Mouse (Mus musculus): ENCODE measurements around the gene Irf2bp2.
"Not testable (repeated sequence)": the region's sequence is repeated elsewhere in the genome, so short reads cannot be mapped to it uniquely, and the experiment has no call there.

The Irf2bp2 gene

GRCm38 (mm10) chr8:126601325-126601724 lies 7.5 kb upstream of the Irf2bp2 start:
- no peak for DNase-seq

GRCm38 (mm10) chr8:126600816-126601243 lies 7.0 kb upstream of the Irf2bp2 start:
- peak; percentile 88 for DNase-seq

- DNase-seq = not testable (repeated sequence)
Observed at GRCm38 (mm10) chr8:126600388-126600787, 6.6 kb upstream of the Irf2bp2 start.

GRCm38 (mm10) chr8:126599297-126599696 lies 5.5 kb upstream of the Irf2bp2 start:
- no peak for DNase-seq

- no peak for DNase-seq
Observed at GRCm38 (mm10) chr8:126598218-126598617, 4.4 kb upstream of the Irf2bp2 start.

GRCm38 (mm10) chr8:126596721-126597120 lies 2.9 kb upstream of the Irf2bp2 start:
- no peak for DNase-seq

GRCm38 (mm10) chr8:126596097-126596634 lies 2.4 kb upstream of the Irf2bp2 start:
- peak; percentile 84 for DNase-seq

- peak; percentile 89 for DNase-seq
Observed at GRCm38 (mm10) chr8:126595204-126596061, 1.6 kb upstream of the Irf2bp2 start.

- DNase-seq = peak; percentile 100
Observed at GRCm38 (mm10) chr8:126594481-126595000, 755 bp upstream of the Irf2bp2 start.

GRCm38 (mm10) chr8:126592771-126593571 lies 815 bp downstream of the Irf2bp2 start:
- DNase-seq = no peak

GRCm38 (mm10) chr8:126592381-126592770 lies 1.4 kb downstream of the Irf2bp2 start:
- no peak for DNase-seq

- peak; percentile 88 for DNase-seq
Observed at GRCm38 (mm10) chr8:126591821-126592268, 1.9 kb downstream of the Irf2bp2 start.

GRCm38 (mm10) chr8:126591141-126591820 lies 2.5 kb downstream of the Irf2bp2 start:
- no peak for DNase-seq

GRCm38 (mm10) chr8:126590599-126590998 lies 3.2 kb downstream of the Irf2bp2 start:
- no peak for DNase-seq

GRCm38 (mm10) chr8:126590024-126590529 lies 3.7 kb downstream of the Irf2bp2 start:
- DNase-seq = peak; percentile 77

- DNase-seq = no peak
Observed at GRCm38 (mm10) chr8:126589507-126590023, 4.2 kb downstream of the Irf2bp2 start.

- DNase-seq = no peak
Observed at GRCm38 (mm10) chr8:126588636-126589506, 4.9 kb downstream of the Irf2bp2 start.

GRCm38 (mm10) chr8:126587836-126588503 lies 5.8 kb downstream of the Irf2bp2 start:
- DNase-seq = peak; percentile 41

GRCm38 (mm10) chr8:126586599-126587577 lies 6.9 kb downstream of the Irf2bp2 start:
- DNase-seq = peak; percentile 5
